Comparison of ENCODE assay signal across 8 mouse cellular contexts in the genomic region with DNA sequence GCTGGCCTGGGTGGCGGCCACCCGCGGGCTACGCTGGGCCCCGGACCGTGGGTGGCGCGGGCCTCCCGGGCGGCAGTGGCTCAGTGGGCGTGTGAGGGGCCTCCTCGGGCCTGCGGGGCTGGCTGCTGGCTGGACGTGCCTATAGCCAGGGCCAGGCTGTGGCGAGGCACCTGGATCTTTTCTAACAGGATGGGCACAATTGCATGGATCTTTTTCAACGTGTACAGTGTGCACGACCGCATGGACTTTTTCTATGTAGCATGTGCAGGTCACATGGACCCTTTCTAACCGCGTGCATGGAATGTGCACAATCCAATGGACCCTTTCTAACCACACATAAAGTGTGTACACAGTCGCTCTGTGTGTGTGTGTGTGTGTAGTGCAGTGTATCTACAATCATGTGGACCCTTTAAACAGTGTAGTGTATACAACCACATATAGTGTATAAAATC. TPM values are rescaled to one million over a fixed set of nuclear protein-coding genes. Genes with fewer than 3 reads are reported as not detected.
A peak's percentile ranks its signal among the peaks of the same experiment; 100 is the strongest.
DNase-seq lines count a peak whose midpoint lies in the region; ATAC-seq lines count a peak whose summit lies in the region.

No protein-coding gene starts in this region.

- peak overlapping the region; percentile 85 for H3K9ac ChIP-seq in kidney, embryonic 15.5 days
- H3K9ac ChIP-seq in forebrain, embryonic 13.5 days: peak overlapping the region; percentile 89
- peak overlapping the region; percentile 66 for H3K9ac ChIP-seq in liver, embryonic 16.5 days (ENCODE audit: low read depth, low read length)

- no peak for DNase-seq in kidney, postnatal 10 days
- peak; percentile 52 for DNase-seq in MN1 (ENCODE audit: low spot score)
- DNase-seq in adrenal gland, adult 18-20 months (ENCODE audit: low spot score in 2 of 2): no peak
- DNase-seq in thymus, postnatal 10 days (ENCODE audit: low spot score in 2 of 2): no peak
- no peak for DNase-seq in adrenal gland, adult 8-10 months

- ATAC-seq in kidney, embryonic 15.5 days (replicated peaks; ENCODE audit: low FRiP score): peak; percentile 23; the same call in 1 of the 2 replicates
- ATAC-seq in forebrain, embryonic 13.5 days: peak; percentile 77
- no peak; the same call in 1 of the 2 replicates for ATAC-seq in liver, embryonic 16.5 days (ENCODE audit: low read depth)

- 5% methylated on average over 19 of the region's 21 CpGs for WGBS in kidney, embryonic 15.5 days
- WGBS in forebrain, embryonic 13.5 days: 5% methylated on average over 21 of the region's 21 CpGs
- 4% methylated on average over 21 of the region's 21 CpGs for WGBS in liver, embryonic 16.5 days (ENCODE audit: insufficient replicate concordance)

- peak overlapping the region; percentile 90 for H3K4me2 ChIP-seq in kidney, embryonic 15.5 days
- H3K4me2 ChIP-seq in forebrain, embryonic 13.5 days: peak overlapping the region; percentile 77
- H3K4me2 ChIP-seq in liver, embryonic 16.5 days (ENCODE audit: low read depth, low read length): peak overlapping the region; percentile 79

- H3K4me3 ChIP-seq in kidney, embryonic 15.5 days (replicated peaks): peak overlapping the region; percentile 83
- peak overlapping the region; percentile 72 for H3K4me3 ChIP-seq in forebrain, embryonic 13.5 days
- H3K4me3 ChIP-seq in liver, embryonic 16.5 days (ENCODE audit: low read depth, low read length): peak overlapping the region; percentile 62

- H3K27me3 ChIP-seq in kidney, embryonic 15.5 days: no peaks in the 10 kb centered on the region
- 0 out of 2 replicates have a peak, but pooled peaks cover 6% of the 10 kb centered on the region for H3K27me3 ChIP-seq in forebrain, embryonic 13.5 days
- H3K27me3 ChIP-seq in liver, embryonic 16.5 days (ENCODE audit: control insufficient read depth, insufficient read depth, low read depth, low read length): peaks cover 33% of the 10 kb centered on the region

- H3K9me3 ChIP-seq in kidney, embryonic 15.5 days (replicated peaks): no peaks in the 10 kb centered on the region
- H3K9me3 ChIP-seq in forebrain, embryonic 13.5 days (replicated peaks): no peaks in the 10 kb centered on the region
- no peaks in the 10 kb centered on the region for H3K9me3 ChIP-seq in liver, embryonic 16.5 days (replicated peaks; ENCODE audit: control insufficient read depth, low read length)

- H3K4me1 ChIP-seq in kidney, embryonic 15.5 days: peaks cover 40% of the 10 kb centered on the region
- H3K4me1 ChIP-seq in forebrain, embryonic 13.5 days: peaks cover 34% of the 10 kb centered on the region
- peaks cover 4% of the 10 kb centered on the region for H3K4me1 ChIP-seq in liver, embryonic 16.5 days (ENCODE audit: control insufficient read depth, low read depth, low read length)

- H3K27ac ChIP-seq in kidney, embryonic 15.5 days: peak overlapping the region; percentile 95
- peak overlapping the region; percentile 87 for H3K27ac ChIP-seq in forebrain, embryonic 13.5 days
- H3K27ac ChIP-seq in liver, embryonic 16.5 days (ENCODE audit: low read length): no peak overlapping the region

- H3K36me3 ChIP-seq in kidney, embryonic 15.5 days: no peaks in the 10 kb centered on the region
- no peaks in the 10 kb centered on the region for H3K36me3 ChIP-seq in forebrain, embryonic 13.5 days (ENCODE audit: poor library complexity, severe bottlenecking)
- H3K36me3 ChIP-seq in liver, embryonic 16.5 days (ENCODE audit: control insufficient read depth, insufficient read depth): no peaks in the 10 kb centered on the region

RNA-seq across cellular contexts. Expression of gene Bcl2, which starts 0.5 kb away (rescaled TPM):
- 26.4 and 26.7 TPM in 2 replicates for polyA plus RNA-seq in kidney, embryonic 15.5 days (2015; fragmentation: Nextera tagmentation; extraction: Ambion mirVana)
- polyA plus RNA-seq in forebrain, embryonic 13.5 days (2015; fragmentation: Nextera tagmentation; extraction: Ambion mirVana): 10.0 and 10.5 TPM in 2 replicates
- polyA plus RNA-seq in liver, embryonic 16.5 days (2015; fragmentation: Nextera tagmentation; extraction: Ambion mirVana): 0.77 and 0.97 TPM in 2 replicates
- 1 to 10 TPM; 5.1 to 6.7 TPM for total RNA-seq in adrenal gland, adult 18-20 months (2021)
- 1 to 10 TPM; 5.8 to 7.7 (median 6.9) TPM for total RNA-seq in adrenal gland, adult 8-10 months (2022)

RNA-seq across cellular contexts. Expression of gene Kdsr, which starts 45.0 kb away (rescaled TPM):
- 11.3 and 13.4 TPM in 2 replicates for polyA plus RNA-seq in kidney, embryonic 15.5 days (2015; fragmentation: Nextera tagmentation; extraction: Ambion mirVana)
- 10.1 and 11.5 TPM in 2 replicates for polyA plus RNA-seq in forebrain, embryonic 13.5 days (2015; fragmentation: Nextera tagmentation; extraction: Ambion mirVana)
- polyA plus RNA-seq in liver, embryonic 16.5 days (2015; fragmentation: Nextera tagmentation; extraction: Ambion mirVana): 3.5 and 3.6 TPM in 2 replicates
- total RNA-seq in adrenal gland, adult 18-20 months (2021): 10 to 100 TPM; 26.5 to 40.4 TPM
- 10 to 100 TPM; 43.0 to 45.7 (median 45.4) TPM for total RNA-seq in adrenal gland, adult 8-10 months (2022)
